Mouse (Mus musculus): Measurements from ENCODE around the gene Cacna2d1.

Cacna2d1 gene

GRCm38 (mm10) chr5:15983354-15983753, 48.9 kb downstream of the Cacna2d1 start:
- peak; percentile 44 for DNase-seq (ENCODE audit: low spot score)

GRCm38 (mm10) chr5:15985228-15985858, 50.9 kb downstream of the Cacna2d1 start:
- DNase-seq (ENCODE audit: low spot score): no peak

DNA sequence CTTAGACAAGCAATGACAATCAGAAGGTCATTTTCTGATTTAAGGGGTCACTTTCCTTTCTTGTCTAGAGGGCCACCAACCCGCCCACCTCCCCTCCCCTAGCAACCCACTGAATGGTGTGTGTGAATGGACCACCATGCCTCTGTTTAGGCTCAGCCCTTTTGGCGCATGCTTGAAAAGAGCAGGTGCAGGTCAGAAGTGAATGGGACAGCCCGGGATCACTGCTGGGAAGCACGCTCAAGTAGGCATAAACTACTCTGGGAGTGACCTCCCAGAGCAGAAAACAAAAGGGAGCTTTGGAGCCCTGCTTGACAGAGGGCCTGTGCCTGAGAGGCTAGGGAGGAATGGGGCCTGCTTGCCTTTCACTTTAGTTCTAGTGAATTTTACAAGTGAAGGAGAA, 51.4 kb downstream of the Cacna2d1 start:
- DNase-seq (ENCODE audit: low spot score): peak; percentile 86

GRCm38 (mm10) chr5:15991428-15992139, 57.1 kb downstream of the Cacna2d1 start:
- no peak for DNase-seq (ENCODE audit: low spot score)

GRCm38 (mm10) chr5:15993252-15993944, 58.9 kb downstream of the Cacna2d1 start:
- DNase-seq (ENCODE audit: low spot score): peak; percentile 56

- no peak for DNase-seq (ENCODE audit: low spot score)
These were observed 62.7 kb downstream of the Cacna2d1 start for GRCm38 (mm10) chr5:15997190-15997589.

DNA sequence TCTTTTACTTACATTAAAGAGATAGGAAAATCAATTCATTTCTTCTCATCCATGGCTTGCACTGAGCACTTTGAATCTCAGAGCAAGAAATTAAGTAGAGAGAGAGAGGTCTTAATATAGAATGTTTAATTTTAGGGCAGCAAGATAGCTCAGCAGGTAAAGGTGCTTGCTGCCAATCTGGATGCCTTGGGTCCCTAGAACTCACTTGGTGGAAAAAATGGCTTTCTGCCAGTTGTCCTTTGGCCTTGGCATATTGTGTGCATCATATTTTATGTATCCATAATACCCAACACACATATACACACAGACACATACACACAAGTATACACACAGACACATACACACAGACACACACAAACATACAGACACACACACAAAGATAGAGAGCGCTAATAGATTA, 63.3 kb downstream of the Cacna2d1 start:
- DNase-seq (ENCODE audit: low spot score): no peak

- DNase-seq (ENCODE audit: low spot score): no peak
These were observed 66.4 kb downstream of the Cacna2d1 start for GRCm38 (mm10) chr5:16000917-16001316.

DNA sequence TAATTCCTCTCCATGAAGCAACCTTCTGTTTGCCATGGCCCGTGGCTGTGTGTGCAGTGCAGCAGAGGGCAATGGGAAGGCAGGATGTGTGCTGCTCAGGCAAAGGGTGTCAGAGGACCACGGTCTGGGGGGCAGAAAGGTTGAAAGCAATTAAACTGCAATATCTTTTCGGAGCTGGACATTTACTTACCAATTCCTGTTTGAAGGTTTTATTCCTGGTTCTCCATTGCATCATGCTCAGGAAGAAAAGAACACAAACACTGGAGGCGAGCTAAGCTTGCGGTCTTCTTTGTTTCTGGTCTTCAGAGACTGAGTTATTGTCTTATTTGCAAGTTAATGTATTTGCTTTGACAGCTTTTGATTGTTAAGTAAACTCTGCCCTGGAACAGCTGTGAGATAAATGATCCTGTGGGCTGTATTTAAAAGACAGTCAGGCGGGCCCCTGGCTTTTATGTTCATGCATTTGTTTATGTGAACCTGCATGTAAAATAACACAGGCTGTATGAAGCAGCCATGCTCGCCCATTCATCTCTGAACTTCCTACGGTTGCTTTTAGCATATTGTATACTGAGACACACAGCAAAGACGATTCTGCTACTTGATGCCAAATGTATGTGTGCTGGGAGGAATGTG, 68.1 kb downstream of the Cacna2d1 start:
- peak; percentile 68 for DNase-seq (ENCODE audit: low spot score)

DNA sequence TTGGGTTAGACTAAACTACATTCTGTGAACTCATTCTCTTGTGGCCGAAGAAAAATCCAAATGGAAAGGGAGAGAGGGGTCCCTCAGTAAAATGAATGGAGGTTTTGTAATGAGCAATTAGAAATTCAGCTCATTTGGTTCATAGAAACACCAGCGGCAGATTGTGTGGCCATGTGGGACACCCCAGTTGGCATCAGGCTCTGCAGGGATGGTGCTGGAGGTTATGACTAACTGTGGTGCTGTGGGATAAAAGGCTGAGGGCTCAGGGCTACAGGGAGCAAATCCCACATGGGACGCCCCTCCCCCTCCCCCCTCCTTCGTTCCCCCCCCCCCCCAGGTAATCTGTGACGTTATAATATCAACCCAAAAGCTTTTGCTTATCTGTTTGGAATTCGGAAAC, 69.8 kb downstream of the Cacna2d1 start:
- DNase-seq (ENCODE audit: low spot score): no peak

- no peak for DNase-seq (ENCODE audit: low spot score)
These were observed 72.5 kb downstream of the Cacna2d1 start for GRCm38 (mm10) chr5:16006964-16007363.

GRCm38 (mm10) chr5:16013649-16014048, 79.2 kb downstream of the Cacna2d1 start:
- DNase-seq (ENCODE audit: low spot score): no peak

DNA sequence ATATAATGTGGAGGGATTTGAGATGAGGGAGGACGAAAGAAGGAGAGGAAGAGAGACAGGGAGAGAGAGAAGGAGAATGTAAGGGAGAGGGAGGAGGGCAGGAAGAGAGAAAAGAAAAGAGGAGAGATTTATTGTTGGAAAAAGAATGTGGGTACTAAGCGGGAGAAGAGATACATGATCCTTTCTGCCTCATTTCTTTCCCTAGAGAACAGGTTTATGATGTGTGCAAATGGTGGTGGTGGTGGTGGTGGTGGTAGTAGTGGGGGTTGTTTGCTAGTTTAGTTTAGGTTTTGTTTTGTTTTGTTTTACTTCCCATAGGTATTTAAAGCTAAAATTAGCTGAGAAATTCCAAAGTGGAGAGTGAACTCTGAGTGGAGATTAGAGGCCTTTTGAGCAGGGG, 79.9 kb downstream of the Cacna2d1 start:
- no peak for DNase-seq (ENCODE audit: low spot score)

DNA sequence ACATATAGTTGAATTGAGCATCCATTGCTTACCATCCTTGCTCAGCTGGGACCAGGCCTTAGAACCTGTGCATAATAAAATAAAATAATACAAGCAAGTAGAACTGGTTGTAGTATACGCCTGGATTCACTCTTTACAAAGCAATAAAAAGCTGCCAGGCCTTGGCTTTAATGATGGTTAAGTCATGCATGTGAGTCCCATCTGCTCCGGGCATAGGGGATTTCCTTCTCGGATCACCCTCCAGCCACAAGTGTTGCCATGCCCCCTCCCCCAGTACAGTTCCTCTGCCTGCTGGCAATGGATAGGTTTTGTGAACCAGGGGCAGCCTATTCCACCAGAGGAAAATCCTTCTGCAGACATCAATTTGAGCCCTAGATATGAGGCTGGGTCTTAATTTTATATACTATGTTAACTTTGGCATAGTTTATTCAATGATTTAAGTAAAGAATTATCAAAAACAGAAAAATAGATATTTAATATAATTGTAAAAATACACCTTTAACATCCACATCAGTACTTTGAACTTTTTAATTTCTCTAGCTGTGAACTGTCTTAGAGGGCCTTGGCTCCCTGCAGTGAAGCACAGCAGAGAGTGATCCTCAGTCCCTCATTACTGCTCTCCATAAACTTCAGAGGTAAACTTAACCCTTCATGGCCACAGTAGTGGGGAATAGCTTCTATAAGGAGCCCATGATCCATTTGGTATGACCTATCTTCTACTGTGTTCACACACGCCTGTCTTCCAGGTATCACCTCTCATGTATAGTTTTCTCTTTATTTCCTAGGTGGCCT, 90.3 kb downstream of the Cacna2d1 start:
- DNase-seq (ENCODE audit: low spot score): no peak

- DNase-seq (ENCODE audit: low spot score): no peak
These were observed 94.4 kb downstream of the Cacna2d1 start for GRCm38 (mm10) chr5:16028881-16029280.

DNA sequence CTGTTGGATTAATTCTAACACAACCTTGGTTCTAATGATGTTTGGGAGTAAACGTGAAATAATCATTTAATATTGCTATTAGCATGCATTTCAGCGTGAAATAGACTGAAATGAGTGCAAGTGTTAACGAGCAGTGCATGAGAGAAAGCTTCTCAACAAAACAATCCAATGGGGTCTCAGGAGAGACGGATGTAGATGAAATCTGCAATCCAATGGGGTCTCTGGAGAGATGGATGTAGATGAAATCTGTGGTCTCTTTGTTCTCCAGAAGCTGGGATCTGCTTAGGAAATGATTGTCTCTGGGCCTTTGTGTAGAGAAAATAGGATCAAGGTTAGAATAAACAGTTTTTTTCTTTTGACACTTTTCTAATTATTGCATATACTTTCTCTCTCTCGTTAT, 95.0 kb downstream of the Cacna2d1 start:
- no peak for DNase-seq (ENCODE audit: low spot score)

GRCm38 (mm10) chr5:16033569-16033968, 99.1 kb downstream of the Cacna2d1 start:
- no peak for DNase-seq (ENCODE audit: low spot score)

DNA sequence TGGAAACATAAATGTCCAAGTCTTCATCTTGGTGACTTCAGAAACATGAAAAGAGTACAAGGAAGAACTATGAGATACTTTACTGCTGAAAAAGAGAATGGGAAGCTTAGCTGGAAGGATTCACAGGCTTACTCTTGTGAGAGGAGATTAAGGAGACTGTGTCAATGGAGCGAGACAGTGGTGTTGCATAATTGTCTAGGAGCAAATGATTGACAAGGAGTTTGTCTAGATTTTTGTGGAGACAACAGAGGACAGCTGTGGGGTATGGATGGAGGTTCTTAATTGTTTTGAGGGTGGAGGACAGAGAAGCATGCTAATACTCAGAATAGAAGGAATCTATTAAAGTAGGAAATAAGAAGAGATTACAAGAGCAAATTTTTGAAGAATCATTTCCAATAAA, 100.8 kb downstream of the Cacna2d1 start:
- no peak for DNase-seq (ENCODE audit: low spot score)

GRCm38 (mm10) chr5:16045147-16045878, 110.8 kb downstream of the Cacna2d1 start:
- no peak for DNase-seq (ENCODE audit: low spot score)

DNA sequence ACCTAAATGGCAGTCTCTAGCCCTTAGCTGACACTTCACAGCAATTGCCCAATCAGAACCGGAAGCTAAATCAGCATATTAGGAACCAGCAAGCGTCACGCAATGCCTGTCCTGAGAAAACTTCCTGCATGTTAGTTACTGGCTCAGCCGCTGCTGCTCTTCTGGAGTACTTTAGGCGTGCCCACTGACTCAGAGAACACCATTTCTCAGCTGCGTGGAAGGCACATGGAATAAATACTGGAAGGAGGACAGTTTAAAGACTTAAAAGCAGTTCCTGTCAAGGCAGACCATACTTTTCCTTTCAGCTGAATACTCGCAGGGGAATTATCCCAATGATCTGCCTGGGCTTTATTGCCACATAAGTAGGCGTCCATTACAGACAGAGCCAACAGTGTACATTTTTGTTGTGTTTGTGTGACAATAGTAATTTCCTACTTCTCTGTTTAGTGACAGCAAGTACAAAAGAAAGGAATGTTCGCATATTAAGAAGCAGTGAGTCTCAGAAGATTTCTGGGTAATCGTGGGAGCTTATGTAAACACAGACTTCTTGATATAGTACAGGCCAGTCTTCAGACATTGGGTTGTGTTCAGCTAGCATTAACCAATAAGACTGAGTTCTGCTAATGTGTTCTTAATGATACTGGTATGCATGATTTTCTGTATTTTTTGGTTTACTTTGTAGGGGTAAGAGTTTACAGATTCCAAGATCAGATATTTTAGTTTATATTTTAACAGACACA, 113.1 kb downstream of the Cacna2d1 start:
- DNase-seq (ENCODE audit: low spot score): no peak

DNA sequence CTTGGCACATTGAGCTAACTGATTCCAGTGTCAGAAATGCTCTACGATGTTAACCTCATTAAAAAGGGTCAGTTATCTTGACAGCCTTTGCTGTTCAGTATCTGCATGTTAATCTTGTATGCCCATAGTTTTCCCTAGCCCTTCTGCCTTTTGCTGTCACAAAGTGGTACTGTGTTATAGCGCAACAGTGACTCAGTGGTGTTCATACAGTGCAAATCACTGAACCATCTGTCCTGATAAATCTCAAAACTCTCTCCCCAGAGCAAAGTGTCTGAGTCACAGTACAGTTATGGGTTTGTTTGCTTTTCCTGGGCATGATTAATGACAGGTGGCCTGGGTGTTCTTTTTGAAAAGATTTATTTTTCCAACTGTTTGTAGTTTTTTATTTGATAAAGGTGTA, 122.3 kb downstream of the Cacna2d1 start:
- DNase-seq (ENCODE audit: low spot score): no peak
